Comparison of ENCODE assay signal across 7 mouse cellular contexts in the genomic region with DNA sequence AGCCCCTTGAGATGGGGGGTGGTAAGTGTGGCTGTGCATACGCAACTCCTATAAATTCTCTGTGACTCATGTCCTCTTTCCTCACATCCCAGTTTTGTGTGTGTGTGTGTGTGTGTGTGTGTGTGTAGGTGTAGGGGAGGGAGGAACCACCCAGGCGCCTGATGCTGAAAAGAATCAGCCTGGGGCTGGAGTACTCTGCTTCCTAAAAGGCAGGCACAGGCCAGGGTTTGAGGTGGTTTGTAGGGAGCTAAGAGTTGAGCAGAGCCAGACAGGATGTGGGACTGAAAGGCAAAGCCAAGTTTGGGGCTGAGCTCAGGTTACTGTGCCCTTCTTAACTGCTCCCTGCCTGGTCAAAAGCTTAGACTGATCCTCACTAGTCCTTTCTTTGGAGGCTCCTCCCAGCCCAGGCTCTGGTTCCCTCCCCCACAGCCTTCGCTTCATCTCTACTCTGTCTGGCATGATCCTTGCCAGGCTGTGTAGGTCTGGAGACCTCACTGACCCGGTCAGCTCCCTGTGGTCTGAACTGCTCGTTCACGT. TPM values are rescaled to one million over a fixed set of nuclear protein-coding genes. Genes with fewer than 3 reads are reported as not detected.
DNase-seq lines count a peak whose midpoint lies in the region; ATAC-seq and TF ChIP-seq lines count a peak whose summit lies in the region.

No protein-coding gene starts in this region.

- no peak; the same call in none of the 2 replicates for TF ChIP-seq POLR2A in small intestine, adult 2 months (IDR thresholded peaks at IDR 0.05; ENCODE audit: low read depth, low read length)

- H3K27me3 ChIP-seq in lung, embryonic 15.5 days: no peaks in the 10 kb centered on the region
- H3K27me3 ChIP-seq in small intestine, adult 2 months (ENCODE audit: control insufficient read depth, insufficient read depth, low read length): no peaks in the 10 kb centered on the region

- H3K9me3 ChIP-seq in lung, embryonic 15.5 days: no peaks in the 10 kb centered on the region

- ATAC-seq in lung, embryonic 15.5 days (ENCODE audit: borderline replicate concordance, extremely low read depth, low FRiP score, low TSS enrichment): no peak

- H3K4me2 ChIP-seq in lung, embryonic 15.5 days: peak overlapping the region; percentile 73

- H3K4me3 ChIP-seq in lung, embryonic 15.5 days: peak overlapping the region; percentile 79
- peak overlapping the region; percentile 95 for H3K4me3 ChIP-seq in small intestine, adult 2 months (ENCODE audit: low read depth, low read length)

- no peak for TF ChIP-seq CTCF in small intestine, adult 2 months (IDR thresholded peaks at IDR 0.05; ENCODE audit: extremely low read depth, insufficient read length, insufficient replicate concordance, low read depth, low read length)

- DNase-seq in 416B (ENCODE audit: low read depth) (peak; percentile 88), NIH3T3 (ENCODE audit: low read depth) (peak; percentile 81)
- peak; percentile 57 to 58 for DNase-seq in heart, adult 18-20 months
- DNase-seq in kidney, adult 18-20 months: peak; percentile 47
- no peak for DNase-seq in thymus, postnatal 4 days

- peaks cover 63% of the 10 kb centered on the region for H3K4me1 ChIP-seq in lung, embryonic 15.5 days
- H3K4me1 ChIP-seq in small intestine, adult 2 months (ENCODE audit: control insufficient read depth, insufficient read depth, insufficient read length, low read length): peaks cover 59% of the 10 kb centered on the region

- WGBS in lung, embryonic 15.5 days: 12% methylated on average over 6 of the region's 6 CpGs
- 62% methylated on average over 6 of the region's 6 CpGs for WGBS in small intestine, adult 2 months

- peak overlapping the region; percentile 87 for H3K27ac ChIP-seq in lung, embryonic 15.5 days
- peak overlapping the region; percentile 90 for H3K27ac ChIP-seq in small intestine, adult 2 months (ENCODE audit: insufficient read depth, low read depth, low read length)

- H3K36me3 ChIP-seq in lung, embryonic 15.5 days: peaks cover 16% of the 10 kb centered on the region
- peaks cover 26% of the 10 kb centered on the region for H3K36me3 ChIP-seq in small intestine, adult 2 months (ENCODE audit: control insufficient read depth, insufficient read depth, low read length)

- peak overlapping the region; percentile 79 for H3K9ac ChIP-seq in lung, embryonic 15.5 days

RNA-seq across cellular contexts. Expression of a gene that starts 2.3 kb away (rescaled TPM):
- total RNA-seq in heart, adult 18-20 months (2021): 10 to 100 TPM; 75.2 to 84.3 TPM
- 151 and 154 TPM in 2 replicates for polyA plus RNA-seq in lung, embryonic 15.5 days (2015; fragmentation: Nextera tagmentation; extraction: Ambion mirVana)
- polyA plus RNA-seq in small intestine, adult 2 months (2012; rRNA removed): 143 and 197 TPM in 2 replicates

RNA-seq across cellular contexts. Expression of a gene that starts 8.8 kb away (rescaled TPM):
- total RNA-seq in heart, adult 18-20 months (2021): 1 to 10 TPM; 1.4 to 1.5 TPM
- 0.17 TPM in 1 of 2 replicates, not detected in the other for polyA plus RNA-seq in lung, embryonic 15.5 days (2015; fragmentation: Nextera tagmentation; extraction: Ambion mirVana)
- 0.08 and 0.30 TPM in 2 replicates for polyA plus RNA-seq in small intestine, adult 2 months (2012; rRNA removed)

RNA-seq across cellular contexts. Expression of a gene that starts 9.6 kb away (rescaled TPM):
- 10 to 100 TPM; 20.5 to 21.1 TPM for total RNA-seq in heart, adult 18-20 months (2021)
- polyA plus RNA-seq in lung, embryonic 15.5 days (2015; fragmentation: Nextera tagmentation; extraction: Ambion mirVana): 3.4 and 6.0 TPM in 2 replicates
- polyA plus RNA-seq in small intestine, adult 2 months (2012; rRNA removed): 35.1 and 45.3 TPM in 2 replicates

RNA-seq across cellular contexts. Expression of a gene that starts 27.9 kb away (rescaled TPM):
- 1 to 10 TPM; 6.2 TPM for total RNA-seq in heart, adult 18-20 months (2021)
- polyA plus RNA-seq in lung, embryonic 15.5 days (2015; fragmentation: Nextera tagmentation; extraction: Ambion mirVana): 62.1 and 65.0 TPM in 2 replicates
- polyA plus RNA-seq in small intestine, adult 2 months (2012; rRNA removed): 34.9 and 46.1 TPM in 2 replicates
